Mouse (Mus musculus) left cerebral cortex, adult 18-20 months (tissue): ENCODE measurements around the gene St8sia1. TPM values are rescaled to one million over a fixed set of nuclear protein-coding genes. Genes with fewer than 3 reads are reported as not detected.

Source experiments
- DNase-seq, 2 experiments: peaks; one replicate each; pipeline ENCODE4 v3.0.0; 2021 to 2022; ENCODE audit warnings: low spot score in 2 of 2, mixed read lengths in 1 of 2
- total RNA-seq, 2 experiments: library from RNA; stranded (reverse); gene quantifications; 2 replicates each; pipeline ENCODE4 v1.2.3; 2021

Gene St8sia1
- total RNA-seq, 2 experiments from 2014 or later, result 28.2 to 32.8 TPM

- no peak for DNase-seq
Measured at GRCm38 (mm10) chr6:142835726-142836125, 128.5 kb downstream of the St8sia1 start.

GRCm38 (mm10) chr6:142834911-142835310 is 129.3 kb downstream of the St8sia1 start:
- no peak for DNase-seq

GRCm38 (mm10) chr6:142831706-142832105 is 132.5 kb downstream of the St8sia1 start:
- no peak for DNase-seq

GRCm38 (mm10) chr6:142831243-142831642 is 133.0 kb downstream of the St8sia1 start:
- no peak for DNase-seq

GRCm38 (mm10) chr6:142830221-142830620 is 134.0 kb downstream of the St8sia1 start:
- DNase-seq, result no peak

- no peak for DNase-seq
Measured at GRCm38 (mm10) chr6:142825449-142825848, 138.8 kb downstream of the St8sia1 start.

GRCm38 (mm10) chr6:142823008-142823787 is 141.1 kb downstream of the St8sia1 start:
- DNase-seq, result no peak

GRCm38 (mm10) chr6:142818306-142818705 is 145.9 kb downstream of the St8sia1 start:
- DNase-seq, result no peak

- no peak for DNase-seq
Measured at GRCm38 (mm10) chr6:142815513-142815912, 148.7 kb downstream of the St8sia1 start.

- DNase-seq, result peak; percentile 92
Measured at GRCm38 (mm10) chr6:142814495-142814921, 149.7 kb downstream of the St8sia1 start.

- DNase-seq, result no peak
Measured at GRCm38 (mm10) chr6:142814011-142814410, 150.2 kb downstream of the St8sia1 start.

GRCm38 (mm10) chr6:142812969-142813368 is 151.3 kb downstream of the St8sia1 start:
- DNase-seq, result no peak

- DNase-seq, result no peak
Measured at GRCm38 (mm10) chr6:142810239-142810638, 154.0 kb downstream of the St8sia1 start.

GRCm38 (mm10) chr6:142809373-142810098 is 154.7 kb downstream of the St8sia1 start:
- DNase-seq, result no peak

GRCm38 (mm10) chr6:142806326-142806725 is 157.9 kb downstream of the St8sia1 start:
- no peak for DNase-seq

- no peak for DNase-seq
Measured at GRCm38 (mm10) chr6:142804402-142804801, 159.8 kb downstream of the St8sia1 start, which contains the start of gene Sult6b2. Gene Sult6b2, minus strand, starts transcription at chr6:142804502.

GRCm38 (mm10) chr6:142802617-142803525 is 161.4 kb downstream of the St8sia1 start:
- DNase-seq, result no peak

GRCm38 (mm10) chr6:142801687-142802086 is 162.6 kb downstream of the St8sia1 start:
- DNase-seq, result no peak

- DNase-seq, result no peak
Measured at GRCm38 (mm10) chr6:142799704-142800374, 164.4 kb downstream of the St8sia1 start.

GRCm38 (mm10) chr6:142798837-142799236 is 165.4 kb downstream of the St8sia1 start:
- no peak for DNase-seq

- DNase-seq, result no peak
Measured at GRCm38 (mm10) chr6:142797996-142798395, 166.3 kb downstream of the St8sia1 start.
